Mouse (Mus musculus): ENCODE data around the gene Akt3.
A peak's percentile ranks its signal among the peaks of the same experiment; 100 is the strongest.

The Akt3 gene

DNA sequence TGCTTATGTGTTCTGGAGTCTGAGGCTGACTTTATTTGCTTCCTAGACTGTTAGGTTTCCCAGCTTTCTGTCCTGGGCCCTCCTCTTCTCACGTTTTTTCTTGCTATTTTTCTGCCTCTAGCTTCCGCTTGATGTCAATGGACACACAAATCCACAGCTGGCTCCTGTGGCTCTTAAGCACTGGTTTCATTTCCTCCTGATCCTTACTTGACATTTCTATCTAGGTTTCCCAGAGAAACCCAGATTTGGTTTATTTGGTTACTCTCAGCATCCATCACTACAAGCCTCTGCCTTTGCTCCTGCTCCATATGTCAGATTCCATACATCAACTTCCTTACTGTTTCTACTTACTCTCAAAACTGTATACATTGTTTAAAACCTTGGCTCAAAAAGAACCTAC is 211.0 kb downstream of the Akt3 start:
- no peak for DNase-seq

- DNase-seq = peak; percentile 66 to 75
These were observed 212.1 kb downstream of the Akt3 start for GRCm38 (mm10) chr1:177045885-177046284.

- DNase-seq = no peak
These were observed 217.9 kb downstream of the Akt3 start for GRCm38 (mm10) chr1:177040058-177040457.

GRCm38 (mm10) chr1:177039093-177039674 is 218.8 kb downstream of the Akt3 start:
- no peak for DNase-seq

DNA sequence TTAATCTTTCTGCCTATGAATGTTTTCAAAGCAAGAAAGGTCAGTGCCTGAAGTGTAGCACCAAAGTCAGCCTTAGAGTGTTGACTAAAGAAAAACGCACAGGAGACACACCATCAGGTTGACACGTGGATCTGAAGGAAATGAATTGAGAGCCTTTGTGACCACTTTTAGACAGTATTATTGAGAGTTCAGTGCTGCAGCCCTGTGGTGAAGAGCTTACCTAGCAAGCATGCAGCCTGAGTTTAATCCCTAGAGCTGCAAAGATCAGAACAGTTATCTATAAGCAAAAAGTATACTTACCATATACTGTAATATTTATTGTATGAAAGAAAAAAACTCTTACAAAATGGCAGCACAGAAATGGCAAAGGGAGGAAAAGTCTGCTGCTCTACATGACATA is 219.6 kb downstream of the Akt3 start:
- no peak for DNase-seq

DNA sequence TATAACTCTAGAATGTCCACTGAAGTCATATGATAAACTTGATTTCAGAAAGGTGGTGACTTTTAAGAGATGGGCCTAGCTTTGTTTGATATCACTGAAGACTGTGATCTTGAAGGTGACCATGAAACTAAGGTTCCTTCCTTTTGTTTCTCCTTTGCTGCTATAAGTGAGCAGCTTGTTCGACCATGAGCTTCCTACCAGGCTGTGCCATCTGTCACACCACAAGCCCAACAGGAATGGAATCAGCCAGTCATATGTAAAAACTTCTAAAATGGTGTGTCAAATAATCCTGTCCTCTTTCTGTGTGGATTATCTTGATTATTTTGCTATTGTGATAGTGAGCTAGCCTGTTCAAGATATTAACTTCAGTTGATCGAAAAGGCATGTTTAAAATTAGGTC is 222.5 kb downstream of the Akt3 start:
- DNase-seq = peak; percentile 71 to 79

GRCm38 (mm10) chr1:177032233-177032632 is 225.8 kb downstream of the Akt3 start:
- no peak for DNase-seq

GRCm38 (mm10) chr1:177031196-177031595 is 226.8 kb downstream of the Akt3 start:
- DNase-seq = no peak

- no peak for DNase-seq
These were observed 227.3 kb downstream of the Akt3 start for GRCm38 (mm10) chr1:177030669-177031068.

DNA sequence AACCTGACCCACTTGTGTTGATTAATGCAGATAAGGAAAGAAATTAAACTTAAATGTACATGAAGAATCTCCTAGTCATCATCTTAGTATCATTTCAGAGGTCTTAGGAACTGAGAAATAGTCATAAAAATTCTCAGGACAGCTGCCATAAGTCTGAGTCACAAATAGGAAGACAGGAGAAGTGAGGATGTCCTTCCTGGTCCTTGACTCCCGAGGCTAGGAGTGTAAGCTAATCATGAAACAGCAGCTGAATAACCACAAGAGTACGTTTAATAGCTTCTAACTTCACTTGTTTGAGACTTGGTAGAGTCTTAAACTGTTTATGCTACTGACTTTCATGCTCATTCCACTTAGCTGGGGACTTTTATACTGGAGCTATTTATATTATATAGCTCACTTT is 229.0 kb downstream of the Akt3 start:
- DNase-seq = no peak

- no peak for DNase-seq
These were observed 230.3 kb downstream of the Akt3 start for GRCm38 (mm10) chr1:177027706-177028105.

DNA sequence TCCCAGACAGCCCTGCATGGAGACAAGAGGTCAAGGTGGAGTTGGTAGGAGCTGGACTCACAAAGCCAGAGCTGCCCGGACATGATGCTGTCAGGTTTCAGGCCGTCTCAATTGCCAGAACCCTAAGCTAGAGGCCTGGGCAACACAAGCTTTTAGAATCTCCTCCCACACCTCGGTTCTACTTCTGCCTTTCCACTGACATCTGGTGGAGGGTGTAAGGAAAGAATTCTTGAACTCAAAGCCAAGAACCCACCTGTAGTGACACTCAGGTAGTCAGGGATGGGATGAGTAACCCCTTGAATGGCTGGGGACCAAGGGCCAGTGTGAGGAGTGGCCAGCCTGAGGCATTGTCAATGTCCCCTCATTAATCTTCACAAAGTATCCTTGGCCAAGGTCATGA is 235.3 kb downstream of the Akt3 start:
- no peak for DNase-seq

- DNase-seq = no peak
These were observed 238.3 kb downstream of the Akt3 start for GRCm38 (mm10) chr1:177019668-177020067.

DNA sequence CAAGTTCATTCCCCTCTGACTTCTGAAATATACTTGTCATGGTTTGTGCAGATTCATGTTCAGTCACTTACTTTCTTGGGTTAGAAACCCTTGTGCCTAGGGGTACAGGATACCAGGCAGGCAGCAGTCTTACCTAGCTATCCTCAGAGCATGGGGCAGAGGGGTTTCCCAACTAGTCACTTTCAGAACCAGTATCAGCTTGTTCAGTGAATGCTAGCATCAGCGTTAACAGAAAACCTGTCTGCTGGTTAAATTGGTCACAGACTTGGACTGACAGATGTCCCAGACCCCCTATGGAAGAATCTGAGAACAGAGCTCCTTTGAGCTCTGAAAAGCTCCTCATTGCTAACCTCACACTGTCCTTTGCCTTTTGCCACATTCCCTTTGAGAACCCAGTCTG is 239.3 kb downstream of the Akt3 start:
- peak in 1 of 2 experiments; percentile 37 for DNase-seq

DNA sequence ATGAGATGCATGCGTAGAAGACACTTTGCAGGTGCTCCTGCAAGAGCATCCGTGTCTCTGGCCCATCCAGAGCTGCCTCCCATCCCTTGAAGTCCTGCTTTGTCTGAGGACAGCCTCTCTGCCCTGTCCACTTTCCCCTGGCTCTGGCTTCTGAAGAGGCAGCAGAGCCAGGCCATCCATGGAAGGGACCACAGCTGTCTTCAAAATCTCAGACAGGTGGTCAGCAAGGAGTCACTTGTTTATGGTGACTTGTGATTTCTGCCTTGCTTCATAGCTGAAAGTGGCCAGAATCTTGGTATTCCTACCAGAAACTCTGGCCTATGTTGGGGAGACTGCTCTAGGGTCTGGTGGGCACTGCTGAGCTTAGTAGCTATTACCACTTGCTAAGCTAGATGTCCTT is 241.3 kb downstream of the Akt3 start:
- no peak for DNase-seq

DNA sequence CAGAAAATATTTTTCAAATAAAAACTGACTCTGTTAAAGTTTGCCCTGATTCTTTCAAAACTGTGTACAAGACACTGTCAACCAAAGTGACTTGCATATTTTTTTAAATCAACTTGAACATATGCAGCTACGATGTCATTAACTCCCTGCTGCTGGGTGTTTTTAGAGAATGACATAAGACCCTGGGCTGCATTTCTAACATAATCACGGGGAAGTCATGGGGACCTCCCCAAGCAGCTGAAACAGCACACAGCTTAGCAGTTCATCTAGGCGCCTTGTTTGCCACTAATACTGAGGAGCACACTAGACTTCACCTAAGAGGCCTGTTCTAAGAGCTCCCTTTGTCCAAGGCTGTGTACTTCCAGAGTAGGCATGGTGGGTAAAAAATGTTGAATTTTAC is 242.1 kb downstream of the Akt3 start:
- no peak for DNase-seq

GRCm38 (mm10) chr1:177014921-177015439 is 243.0 kb downstream of the Akt3 start:
- no peak for DNase-seq

DNA sequence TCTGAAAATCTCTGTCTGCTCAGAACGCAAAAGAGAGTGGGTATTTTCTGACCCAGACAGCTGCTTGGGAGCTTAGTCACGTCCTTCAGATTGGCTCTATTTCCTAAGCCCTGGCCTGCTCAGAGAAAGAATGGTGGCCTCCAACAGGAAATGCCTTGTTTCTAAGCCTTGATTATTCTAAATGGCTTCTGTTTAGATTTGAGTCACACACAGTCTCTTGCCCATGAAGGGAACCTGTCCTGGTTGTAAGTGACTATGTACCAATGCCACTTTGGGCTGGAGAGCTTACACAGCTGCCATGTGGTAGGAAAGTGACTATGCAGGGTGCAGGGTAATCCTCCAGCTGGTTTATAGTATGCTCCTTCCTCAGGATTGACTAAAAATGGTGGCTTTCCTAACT is 243.7 kb downstream of the Akt3 start:
- no peak for DNase-seq

- DNase-seq = peak; percentile 49 to 65
These were observed 244.2 kb downstream of the Akt3 start for GRCm38 (mm10) chr1:177013776-177014175.

DNA sequence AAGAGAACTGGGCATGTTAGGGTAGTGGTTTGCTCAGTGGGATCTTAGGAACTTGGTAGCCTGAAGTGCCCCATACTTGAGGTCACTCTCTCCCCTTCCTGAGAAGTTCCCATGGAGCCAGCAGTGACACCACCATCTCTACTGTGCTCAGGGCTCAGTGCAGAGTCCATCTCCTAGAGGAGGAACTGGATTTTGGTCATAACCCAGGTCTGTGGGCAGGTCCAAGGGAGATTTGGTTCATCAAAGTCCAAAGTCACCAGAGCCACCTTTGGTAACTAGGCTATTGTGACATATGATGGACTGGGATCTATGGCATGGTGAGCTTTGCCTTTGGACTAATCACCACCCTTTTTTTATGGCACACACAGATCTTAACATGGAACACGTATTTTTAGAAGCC is 244.7 kb downstream of the Akt3 start:
- DNase-seq = no peak

GRCm38 (mm10) chr1:177012774-177013173 is 245.2 kb downstream of the Akt3 start:
- no peak for DNase-seq

DNA sequence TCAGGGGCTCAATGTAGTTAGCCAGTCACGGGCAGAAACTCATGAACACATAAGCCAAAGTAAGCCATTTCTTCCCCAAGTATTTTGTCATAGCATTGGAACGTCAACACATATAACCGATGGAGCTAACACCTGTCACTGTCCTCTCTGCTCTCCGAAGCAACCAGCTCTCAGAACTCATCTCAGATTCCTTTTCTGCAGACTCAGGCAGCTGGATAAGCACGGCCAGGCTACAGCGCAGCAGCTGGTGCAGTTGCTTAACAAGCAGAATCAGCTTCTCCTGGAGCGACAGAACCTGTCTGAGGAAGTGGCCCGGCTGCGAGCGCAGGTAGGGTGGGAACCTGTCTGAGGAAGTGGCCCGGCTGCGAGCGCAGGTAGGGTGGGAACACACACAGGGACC is 246.3 kb downstream of the Akt3 start:
- DNase-seq = no peak

- DNase-seq = no peak
These were observed 247.2 kb downstream of the Akt3 start for GRCm38 (mm10) chr1:177010607-177011302.

- no peak for DNase-seq
These were observed 248.0 kb downstream of the Akt3 start for GRCm38 (mm10) chr1:177010041-177010440.

GRCm38 (mm10) chr1:177008777-177009176 is 249.2 kb downstream of the Akt3 start:
- DNase-seq = no peak

Measured in cerebellum, postnatal 10 days (tissue).